Mouse (Mus musculus) CH12.LX (cell line): ENCODE results near the gene Fer. TPM values are rescaled to one million over a fixed set of nuclear protein-coding genes. Genes with fewer than 3 reads are reported as not detected.

Experiments used
- DNase-seq: peaks from one replicate; pipeline ENCODE4 v3.0.0-alpha.2; 2013; ENCODE audit errors: extremely low read depth
- H3K27ac ChIP-seq: 2 replicates; pipeline ENCODE4 v1.5.1; 2012; ENCODE audit warnings: low read depth, mild to moderate bottlenecking, control low read depth, moderate library complexity; ENCODE audit not compliant: insufficient read depth
- H3K27me3 ChIP-seq: replicated peaks from 2 replicates; pipeline ENCODE3; 2012; ENCODE audit warnings: inconsistent platforms
- H3K36me3 ChIP-seq, 2 experiments: replicated peaks in 1 of 2; 2 replicates each; pipeline versions ENCODE3 to v1.6.1; 2012; ENCODE audit warnings: inconsistent platforms in 1 of 2, low read length in 1 of 2, mild to moderate bottlenecking in 1 of 2, mixed read lengths in 1 of 2, moderate library complexity in 1 of 2; ENCODE audit not compliant: control insufficient read depth in 1 of 2, insufficient read depth in 1 of 2
- H3K4me1 ChIP-seq, 2 experiments: 2 replicates each; pipeline ENCODE4 v1.6.1; 2012; ENCODE audit warnings: inconsistent platforms in 1 of 2, moderate library complexity in 1 of 2; ENCODE audit not compliant: insufficient read depth in 2 of 2, control insufficient read depth in 1 of 2
- H3K4me2 ChIP-seq: 2 replicates; pipeline ENCODE4 v1.6.1; 2012; ENCODE audit warnings: low read depth, mild to moderate bottlenecking, control low read depth; ENCODE audit not compliant: poor library complexity, insufficient read depth, severe bottlenecking
- H3K4me3 ChIP-seq, 3 experiments: fragments of 150-350 bp in 1 of 3; sonication (generic) in 1 of 3; replicated peaks in 1 of 3; 2 replicates each; pipeline versions ENCODE3 to v1.5.1; 2011 to 2012; ENCODE audit warnings: low read depth in 2 of 3, low read length in 2 of 3, mild to moderate bottlenecking in 2 of 3, moderate library complexity in 2 of 3, control low read depth in 1 of 3, improper control_type of control experiment in 1 of 3, inconsistent platforms in 1 of 3, mixed read lengths in 1 of 3; ENCODE audit not compliant: poor library complexity in 1 of 3
- H3K79me2 ChIP-seq: replicated peaks from 2 replicates; pipeline ENCODE4 v1.6.1; 2012; ENCODE audit warnings: mild to moderate bottlenecking, moderate library complexity; ENCODE audit not compliant: control insufficient read depth, poor library complexity, insufficient read depth, severe bottlenecking; ENCODE audit errors: extremely low read depth
- H3K9ac ChIP-seq: 2 replicates; pipeline ENCODE4 v1.6.1; 2012; ENCODE audit warnings: low read depth, mild to moderate bottlenecking, control low read depth, moderate library complexity; ENCODE audit not compliant: insufficient read depth
- H3K9me3 ChIP-seq: replicated peaks from 2 replicates; pipeline ENCODE3; 2012; ENCODE audit warnings: low read length, inconsistent platforms, mixed read lengths
- BHLHE40 ChIP-seq: IDR thresholded peaks from 2 replicates; pipeline ENCODE4 v1.6.1; 2011; ENCODE audit warnings: mild to moderate bottlenecking, low read depth, low read length, improper control_type of control experiment
- CHD1 ChIP-seq: IDR thresholded peaks from 2 replicates; pipeline ENCODE4 v1.6.1; 2012; ENCODE audit warnings: low read depth, low read length, improper control_type of control experiment, inconsistent platforms
- JUN ChIP-seq: IDR thresholded peaks from 2 replicates; pipeline ENCODE4 v1.6.1; 2011; ENCODE audit warnings: low read depth, mild to moderate bottlenecking, low read length, improper control_type of control experiment, moderate library complexity; ENCODE audit not compliant: insufficient read depth
- KAT2A ChIP-seq: IDR thresholded peaks from 2 replicates; pipeline ENCODE4 v1.6.1; 2012; ENCODE audit warnings: low read length, improper control_type of control experiment, inconsistent platforms; ENCODE audit not compliant: insufficient replicate concordance
- MAZ ChIP-seq: IDR thresholded peaks from 2 replicates; pipeline ENCODE4 v1.6.1; 2012; ENCODE audit warnings: low read depth, mild to moderate bottlenecking, inconsistent platforms, low read length, improper control_type of control experiment, moderate library complexity
- MXI1 ChIP-seq: IDR thresholded peaks from 2 replicates; pipeline ENCODE4 v1.6.1; 2011; ENCODE audit warnings: mild to moderate bottlenecking, low read depth, low read length, improper control_type of control experiment
- NELFE ChIP-seq: IDR thresholded peaks from 2 replicates; pipeline ENCODE4 v1.6.1; 2011; ENCODE audit warnings: low read depth, low read length, improper control_type of control experiment
- NRF1 ChIP-seq: IDR thresholded peaks from 2 replicates; pipeline ENCODE4 v1.6.1; 2014; ENCODE audit warnings: low read depth, mild to moderate bottlenecking, inconsistent platforms, low read length, improper control_type of control experiment, moderate library complexity
- PAX5 ChIP-seq: IDR thresholded peaks from 2 replicates; pipeline ENCODE4 v1.6.1; 2012; ENCODE audit warnings: low read length, inconsistent platforms, mixed read lengths
- RAD21 ChIP-seq: IDR thresholded peaks from 2 replicates; pipeline ENCODE4 v1.6.1; 2011; ENCODE audit warnings: low read depth, mild to moderate bottlenecking, low read length, improper control_type of control experiment, moderate library complexity
- TCF12 ChIP-seq: IDR thresholded peaks from 2 replicates; pipeline ENCODE4 v1.6.1; 2014; ENCODE audit warnings: low read depth, mild to moderate bottlenecking, inconsistent platforms, low read length, improper control_type of control experiment
- USF1 ChIP-seq: IDR thresholded peaks from 2 replicates; pipeline ENCODE4 v1.6.1; 2014; ENCODE audit warnings: low read depth, mild to moderate bottlenecking, inconsistent platforms, low read length, improper control_type of control experiment
- USF2 ChIP-seq: conservative IDR thresholded peaks from 2 replicates; pipeline ENCODE4 v1.6.1; 2011; ENCODE audit warnings: low read depth, low read length, improper control_type of control experiment
- ZNF384 ChIP-seq: IDR thresholded peaks from 2 replicates; pipeline ENCODE4 v1.6.1; 2012; ENCODE audit warnings: low read depth, low read length, improper control_type of control experiment, inconsistent platforms
- dilution Hi-C: fragments of 300-500 bp; cut with MboI; formaldehyde crosslinking; loops from 2 replicates; pipeline ENCODE4 v1.14.3; 2020; ENCODE audit warnings: low sequenced_read_pairs; ENCODE audit not compliant: extremely low pct_unique_long_range_greater_than_20kb, extremely low pct_ligation_motif_present
- in situ Hi-C: fragments of 300-500 bp; cut with MboI; formaldehyde crosslinking; loops from 3 replicates; pipeline ENCODE4 v1.14.3; 2019; ENCODE audit warnings: low sequenced_read_pairs, low pct_ligation_motif_present, low pct_unique_long_range_greater_than_20kb, mixed read lengths
- polyA plus RNA-seq: library from polyadenylated mRNA; unstranded; fragments of >175 nt; gene quantifications from 2 replicates; pipeline ENCODE4 v1.2.1, GENCODE M21; 2012; ENCODE audit warnings: low read depth; ENCODE audit not compliant: insufficient read length
- total RNA-seq, 2 experiments: library from RNA; depleted of rRNA; stranded (reverse); fragments of 300-350 nt in 1 of 2; fragments of >200 nt in 1 of 2; gene quantifications; 2 replicates each; pipeline ENCODE4 v1.2.3; 2012 to 2014

The Fer gene
- total and polyA plus RNA-seq, 3 experiments, result 4.3 to 4.9 (median 4.5) TPM

DNA sequence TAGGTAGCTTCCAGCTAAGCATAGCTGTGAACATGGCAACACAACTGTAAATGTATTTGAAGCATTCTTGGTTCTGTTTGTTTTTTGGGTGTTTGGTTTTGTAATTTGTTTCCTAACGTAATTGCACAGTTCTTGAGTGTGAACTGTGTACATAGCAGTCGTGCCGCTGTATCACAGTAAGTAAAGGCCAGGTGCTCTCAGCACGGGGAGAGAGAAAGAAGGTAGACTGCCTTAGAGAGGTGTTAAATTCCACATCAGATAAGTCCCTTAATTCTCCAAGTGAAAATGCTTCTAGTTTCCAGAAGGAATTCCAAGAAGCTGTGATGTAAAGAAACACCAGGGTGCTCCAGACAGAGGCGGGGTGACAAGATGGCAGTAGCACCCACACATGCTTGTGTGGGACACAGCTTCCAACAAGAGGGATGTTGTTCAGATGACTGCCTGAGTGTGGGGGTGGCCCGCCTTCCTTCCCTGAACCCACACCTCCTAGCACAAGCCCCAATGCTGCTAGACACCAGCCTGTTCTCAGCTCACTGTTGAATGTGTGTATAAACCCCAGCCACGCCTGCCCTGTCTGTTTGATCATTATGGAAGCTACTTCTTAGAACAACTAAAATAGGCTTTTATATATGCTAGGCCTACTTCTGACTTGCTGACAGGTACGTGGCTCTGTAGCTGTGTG, 275.3 kb downstream of the Fer start:
- Histone ChIP-seq H3K4me1 (no peaks in the 10 kb centered on the region), H3K27me3 (no peaks in the 10 kb centered on the region), H3K4me3 (no peak overlapping the region), H3K79me2 (no peaks in the 10 kb centered on the region), H3K4me2 (no peak overlapping the region), H3K9ac (no peak overlapping the region), H3K27ac (no peak overlapping the region)
- in situ Hi-C loops (no loop called here), dilution Hi-C loops (no loop called here)
- TF ChIP-seq NELFE, result no peak
- no peak for TF ChIP-seq USF1
- no peak for TF ChIP-seq KAT2A
- no peak for TF ChIP-seq TCF12
- TF ChIP-seq USF2, result no peak
- no peak for TF ChIP-seq CHD1
- TF ChIP-seq JUN, result no peak
- no peak for TF ChIP-seq PAX5
- no peak for TF ChIP-seq MXI1
- TF ChIP-seq MAZ, result no peak
- TF ChIP-seq, all 38 proteins: peak for 0
- no peaks in the 10 kb centered on the region for H3K9me3 ChIP-seq
- peaks cover 0 to 18% of the 10 kb centered on the region in 2 experiments for H3K36me3 ChIP-seq
- DNase-seq, result no peak

DNA sequence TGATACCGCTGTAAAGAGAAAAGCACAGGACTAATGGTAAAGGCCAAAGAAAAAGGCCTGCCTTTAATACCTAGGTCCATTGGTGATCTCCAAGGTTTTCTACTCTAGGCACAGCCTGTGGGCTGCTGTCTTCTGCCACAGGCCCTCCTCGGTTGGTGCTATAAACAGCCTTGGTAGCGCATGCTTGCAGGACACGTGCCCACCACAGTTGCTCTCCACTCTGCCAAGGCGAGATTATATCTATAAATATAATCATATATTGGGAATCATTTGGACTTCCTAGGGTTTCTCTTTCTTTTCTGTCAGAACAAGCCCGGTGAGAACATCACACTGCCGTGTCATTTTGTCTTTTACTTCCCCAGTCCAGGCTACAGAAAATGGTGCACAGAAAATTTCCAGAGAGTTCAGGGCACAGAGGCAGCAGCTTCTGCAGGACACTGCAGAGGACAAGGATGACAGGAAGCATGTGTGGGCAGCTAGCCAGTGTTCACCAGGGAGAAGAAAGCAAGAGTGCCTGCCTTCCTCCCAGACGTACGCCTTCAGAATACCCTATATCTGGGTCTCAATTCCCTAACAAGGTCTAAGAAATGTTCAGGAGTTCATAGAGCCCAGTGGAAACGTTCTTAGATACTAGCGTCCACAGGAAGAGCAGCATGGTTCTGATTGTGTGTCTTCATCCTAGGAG, 276.5 kb downstream of the Fer start:
- Histone ChIP-seq H3K9ac (no peak overlapping the region), H3K27me3 (no peaks in the 10 kb centered on the region), H3K4me2 (no peak overlapping the region), H3K9me3 (no peaks in the 10 kb centered on the region), H3K4me1 (no peaks in the 10 kb centered on the region), H3K4me3 (no peak overlapping the region), H3K27ac (no peak overlapping the region), H3K36me3 (peaks cover 0 to 18% of the 10 kb centered on the region in 2 experiments), H3K79me2 (no peaks in the 10 kb centered on the region)
- DNase-seq, result no peak
- dilution Hi-C loops, result no loop called here
- in situ Hi-C loops, result no loop called here
- no peak for TF ChIP-seq BHLHE40
- no peak for TF ChIP-seq ZNF384
- no peak for TF ChIP-seq RAD21
- no peak for TF ChIP-seq JUN
- TF ChIP-seq USF2, result no peak
- TF ChIP-seq NRF1, result no peak
- no peak for TF ChIP-seq PAX5
